Mouse (Mus musculus): ENCODE results near the gene Sh3rf3. TPM values are rescaled to one million over a fixed set of nuclear protein-coding genes. Genes with fewer than 3 reads are reported as not detected.

The Sh3rf3 gene
- polyA plus RNA-seq, 1 experiment from 2014 or later, result 3.2 TPM

DNA sequence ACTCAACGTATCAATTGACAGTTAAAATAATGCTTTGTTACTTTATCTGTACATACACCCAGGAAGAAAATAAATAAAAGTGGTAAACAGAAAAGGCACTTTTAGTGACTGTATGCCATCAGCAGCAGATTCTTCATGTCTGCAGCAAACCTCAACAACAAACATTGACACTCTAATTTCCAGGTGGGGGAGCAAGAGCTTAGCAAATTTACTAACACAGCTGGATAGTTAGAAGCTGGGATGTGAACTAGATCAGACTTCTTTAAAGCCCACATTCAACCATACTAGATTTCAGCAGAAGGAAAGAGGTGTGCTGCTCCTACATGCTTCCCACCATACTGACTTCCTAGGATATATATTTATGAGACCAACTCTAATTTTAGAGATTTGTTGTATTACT lies 359.4 kb downstream of the Sh3rf3 start:
- 96% methylated on average over 1 of the region's 1 CpGs for WGBS
- Histone ChIP-seq H3K4me2 (no peak overlapping the region), H3K36me3 (peaks cover 21% of the 10 kb centered on the region), H3K27ac (no peak overlapping the region), H3K4me3 (no peak overlapping the region), H3K4me1 (replicated peaks) (no peaks in the 10 kb centered on the region), H3K9me3 (no peaks in the 10 kb centered on the region), H3K9ac (no peak overlapping the region), H3K27me3 (no peaks in the 10 kb centered on the region)
- no peak for ATAC-seq (ENCODE audit: low FRiP score)

- no peaks in the 10 kb centered on the region for H3K4me1 ChIP-seq (replicated peaks)
- no peak overlapping the region for H3K4me3 ChIP-seq
- ATAC-seq (ENCODE audit: low FRiP score), result no peak
- 85% methylated on average over 3 of the region's 3 CpGs for WGBS
- H3K27ac ChIP-seq, result no peak overlapping the region
- no peak overlapping the region for H3K9ac ChIP-seq
- no peaks in the 10 kb centered on the region for H3K9me3 ChIP-seq
- H3K27me3 ChIP-seq, result no peaks in the 10 kb centered on the region
- H3K4me2 ChIP-seq, result no peak overlapping the region
- peaks cover 15% of the 10 kb centered on the region for H3K36me3 ChIP-seq
Measured at GRCm38 (mm10) chr10:59179620-59180019, 366.5 kb downstream of the Sh3rf3 start.

GRCm38 (mm10) chr10:59182306-59182705 lies 369.1 kb downstream of the Sh3rf3 start:
- 81% methylated on average over 3 of the region's 3 CpGs for WGBS
- no peaks in the 10 kb centered on the region for H3K27me3 ChIP-seq
- ATAC-seq (ENCODE audit: low FRiP score), result no peak
- H3K9me3 ChIP-seq, result no peaks in the 10 kb centered on the region
- no peaks in the 10 kb centered on the region for H3K4me1 ChIP-seq (replicated peaks)
- no peak overlapping the region for H3K9ac ChIP-seq
- no peak overlapping the region for H3K27ac ChIP-seq
- H3K36me3 ChIP-seq, result peaks cover 16% of the 10 kb centered on the region
- no peak overlapping the region for H3K4me2 ChIP-seq
- no peak overlapping the region for H3K4me3 ChIP-seq

Small RNAs within 50 kb of the gene (microRNA-seq; reads per million reads assigned to microRNA genes)
- not detected for gene Gm27672

Other genes with a start within 250 kb of the Sh3rf3 start
- gene Edar, start 137.7 kb upstream of the Sh3rf3 start, polyA plus RNA-seq (2015; fragmentation: Nextera tagmentation; extraction: Ambion mirVana), result 0.16 and 0.21 TPM in 2 replicates
- gene Gm17542, start 95.1 kb upstream of the Sh3rf3 start, polyA plus RNA-seq (2015; fragmentation: Nextera tagmentation; extraction: Ambion mirVana), result not detected in 2 replicates

All from hindbrain, embryonic 13.5 days (tissue).